Mouse (Mus musculus) hindbrain, embryonic 16.5 days (tissue): ENCODE results near the gene Vps13a. TPM values are rescaled to one million over a fixed set of nuclear protein-coding genes. Genes with fewer than 3 reads are reported as not detected.
"Not testable (repeated sequence)": the region's sequence is repeated elsewhere in the genome, so short reads cannot be mapped to it uniquely, and the experiment has no call there.

ENCODE experiments used
- ATAC-seq: fragments of 200-750 bp; cut with Nextera tagmentation; 2 replicates; pipeline ENCODE4 v1.8.0; 2017; ENCODE audit warnings: moderate TSS enrichment, moderate library complexity
- H3K27ac ChIP-seq: fragments of 300-500 bp; sonication (generic); 2 replicates; pipeline ENCODE4 v1.5.1; 2014; ENCODE audit warnings: low read depth, mild to moderate bottlenecking, control low read depth, low read length, moderate library complexity
- H3K27me3 ChIP-seq: fragments of 300-500 bp; sonication (generic); replicated peaks from 2 replicates; pipeline ENCODE4 v1.6.1; 2014; ENCODE audit warnings: low read length; ENCODE audit not compliant: control insufficient read depth, insufficient read depth
- H3K36me3 ChIP-seq: fragments of 300-500 bp; sonication (generic); 2 replicates; pipeline ENCODE4 v1.6.1; 2014; ENCODE audit warnings: mild to moderate bottlenecking, low read length, moderate library complexity, mixed read lengths; ENCODE audit not compliant: control insufficient read depth, insufficient read depth
- H3K4me1 ChIP-seq: fragments of 300-500 bp; sonication (generic); 2 replicates; pipeline ENCODE4 v1.6.1; 2014; ENCODE audit warnings: low read depth, low read length; ENCODE audit not compliant: control insufficient read depth, insufficient read depth
- H3K4me2 ChIP-seq: fragments of 300-500 bp; sonication (generic); 2 replicates; pipeline ENCODE4 v1.6.1; 2014; ENCODE audit warnings: mild to moderate bottlenecking, low read length, control low read depth, moderate library complexity
- H3K4me3 ChIP-seq: fragments of 300-500 bp; sonication (generic); 2 replicates; pipeline ENCODE4 v1.5.1; 2014; ENCODE audit warnings: mild to moderate bottlenecking, low read length, control low read depth, moderate library complexity
- H3K9ac ChIP-seq: fragments of 300-500 bp; sonication (generic); 2 replicates; pipeline ENCODE4 v1.6.1; 2014; ENCODE audit warnings: low read depth, mild to moderate bottlenecking, control low read depth, low read length, moderate library complexity
- H3K9me3 ChIP-seq: fragments of 300-500 bp; sonication (generic); 2 replicates; pipeline ENCODE4 v1.6.1; 2014; ENCODE audit warnings: mild to moderate bottlenecking, low read length, moderate library complexity; ENCODE audit not compliant: control insufficient read depth
- WGBS: fragments of 180-500 bp; shearing (Covaris S2); extraction: QIAGEN DNeasy Blood & Tissue Kit; methylation state at CpG from one replicate; pipeline ENCODE4 v1.1.7; 2014; 5-methylcytosine and 5-hydroxymethylcytosine counted together
- polyA plus RNA-seq: library from polyadenylated mRNA; unstranded; fragments of >200 nt; fragmentation: Nextera tagmentation; extraction: Ambion mirVana; gene quantifications from 2 replicates; pipeline ENCODE4 v1.2.1, GENCODE M21; 2015

The Vps13a gene
- polyA plus RNA-seq, 1 experiment from 2014 or later, result 8.4 TPM

GRCm38 (mm10) chr19:16778578-16778977 is 2.2 kb downstream of the Vps13a start:
- WGBS, result 77% methylated on average over 6 of the region's 6 CpGs
- Histone ChIP-seq H3K9me3 (no peaks in the 10 kb centered on the region), H3K9ac (no peak overlapping the region), H3K36me3 (no peaks in the 10 kb centered on the region), H3K27ac (no peak overlapping the region), H3K27me3 (peaks cover 2% of the 10 kb centered on the region; the same call in 1 of the 2 replicates), H3K4me3 (no peak overlapping the region), H3K4me1 (peaks cover 4% of the 10 kb centered on the region), H3K4me2 (no peak overlapping the region)
- no peak for ATAC-seq

- 79% methylated on average over 3 of the region's 3 CpGs for WGBS
- peaks cover 4% of the 10 kb centered on the region for H3K4me1 ChIP-seq
- H3K9me3 ChIP-seq, result no peaks in the 10 kb centered on the region
- no peak overlapping the region for H3K4me2 ChIP-seq
- H3K27me3 ChIP-seq, result peaks cover 2% of the 10 kb centered on the region; the same call in 1 of the 2 replicates
- H3K27ac ChIP-seq, result no peak overlapping the region
- no peak overlapping the region for H3K4me3 ChIP-seq
- no peak overlapping the region for H3K9ac ChIP-seq
- no peaks in the 10 kb centered on the region for H3K36me3 ChIP-seq
- no peak for ATAC-seq
Measured at GRCm38 (mm10) chr19:16777901-16778300, 2.8 kb downstream of the Vps13a start.

- not testable (repeated sequence) for ATAC-seq, H3K4me2 ChIP-seq, H3K36me3 ChIP-seq
Measured at GRCm38 (mm10) chr19:16777391-16777790, 3.3 kb downstream of the Vps13a start.

GRCm38 (mm10) chr19:16773237-16774016 is 7.3 kb downstream of the Vps13a start:
- Histone ChIP-seq H3K4me2 (no peak overlapping the region), H3K4me1 (no peaks in the 10 kb centered on the region), H3K27ac (no peak overlapping the region), H3K27me3 (no peaks in the 10 kb centered on the region; the same call in 1 of the 2 replicates), H3K4me3 (no peak overlapping the region), H3K36me3 (no peaks in the 10 kb centered on the region), H3K9me3 (no peaks in the 10 kb centered on the region), H3K9ac (no peak overlapping the region; the same call in 1 of the 2 replicates)
- 70% methylated on average over 11 of the region's 11 CpGs for WGBS
- no peak for ATAC-seq

More at GRCm38 (mm10) chr19:16777391-16777790, 3.3 kb downstream of the Vps13a start:
- not testable (repeated sequence) for H3K27ac ChIP-seq, H3K27me3 ChIP-seq, H3K4me3 ChIP-seq, H3K9ac ChIP-seq, H3K9me3 ChIP-seq, H3K4me1 ChIP-seq

GRCm38 (mm10) chr19:16767407-16767806 is 13.3 kb downstream of the Vps13a start:
- Histone ChIP-seq H3K9me3 (no peaks in the 10 kb centered on the region), H3K4me2 (no peak overlapping the region), H3K9ac (no peak overlapping the region), H3K27me3 (no peaks in the 10 kb centered on the region), H3K4me1 (no peaks in the 10 kb centered on the region), H3K4me3 (no peak overlapping the region), H3K27ac (no peak overlapping the region), H3K36me3 (no peaks in the 10 kb centered on the region)
- no peak for ATAC-seq
- WGBS, result 89% methylated on average over 2 of the region's 2 CpGs

GRCm38 (mm10) chr19:16757439-16757838 is 23.3 kb downstream of the Vps13a start:
- not testable (repeated sequence) for H3K9ac ChIP-seq, ATAC-seq, H3K27ac ChIP-seq, H3K4me1 ChIP-seq, H3K27me3 ChIP-seq, H3K9me3 ChIP-seq, H3K4me2 ChIP-seq, H3K4me3 ChIP-seq, H3K36me3 ChIP-seq
- 96% methylated on average over 8 of the region's 9 CpGs for WGBS

- Histone ChIP-seq H3K9ac (no peak overlapping the region), H3K9me3 (no peaks in the 10 kb centered on the region)
- no peak for ATAC-seq
Measured at GRCm38 (mm10) chr19:16755854-16756253, 24.9 kb downstream of the Vps13a start.

GRCm38 (mm10) chr19:16755226-16755625 is 25.5 kb downstream of the Vps13a start:
- Histone ChIP-seq H3K9me3 (no peaks in the 10 kb centered on the region), H3K27me3 (no peaks in the 10 kb centered on the region), H3K27ac (no peak overlapping the region), H3K36me3 (no peaks in the 10 kb centered on the region; the same call in 1 of the 2 replicates), H3K9ac (no peak overlapping the region), H3K4me2 (no peak overlapping the region), H3K4me1 (no peaks in the 10 kb centered on the region), H3K4me3 (no peak overlapping the region)
- WGBS, result 85% methylated on average over 7 of the region's 7 CpGs
- ATAC-seq, result no peak

More at GRCm38 (mm10) chr19:16755854-16756253, 24.9 kb downstream of the Vps13a start:
- Histone ChIP-seq H3K27ac (no peak overlapping the region), H3K4me3 (no peak overlapping the region), H3K4me2 (no peak overlapping the region), H3K4me1 (no peaks in the 10 kb centered on the region), H3K36me3 (no peaks in the 10 kb centered on the region; the same call in 1 of the 2 replicates), H3K27me3 (no peaks in the 10 kb centered on the region)

- ATAC-seq, result no peak
- Histone ChIP-seq H3K27me3 (no peaks in the 10 kb centered on the region), H3K4me1 (no peaks in the 10 kb centered on the region), H3K4me3 (no peak overlapping the region), H3K36me3 (no peaks in the 10 kb centered on the region; the same call in 1 of the 2 replicates), H3K4me2 (no peak overlapping the region), H3K27ac (no peak overlapping the region), H3K9ac (no peak overlapping the region), H3K9me3 (no peaks in the 10 kb centered on the region)
- WGBS, result 73% methylated on average over 3 of the region's 3 CpGs
Measured at GRCm38 (mm10) chr19:16753151-16753550, 27.6 kb downstream of the Vps13a start.
